Mouse (Mus musculus): ENCODE measurements around the gene Lrsam1. TPM values are rescaled to one million over a fixed set of nuclear protein-coding genes. Genes with fewer than 3 reads are reported as not detected.
A peak's percentile ranks its signal among the peaks of the same experiment; 100 is the strongest.

The Lrsam1 gene
- polyA plus RNA-seq, 2 experiments, result 9.4 to 18.0 TPM

DNA sequence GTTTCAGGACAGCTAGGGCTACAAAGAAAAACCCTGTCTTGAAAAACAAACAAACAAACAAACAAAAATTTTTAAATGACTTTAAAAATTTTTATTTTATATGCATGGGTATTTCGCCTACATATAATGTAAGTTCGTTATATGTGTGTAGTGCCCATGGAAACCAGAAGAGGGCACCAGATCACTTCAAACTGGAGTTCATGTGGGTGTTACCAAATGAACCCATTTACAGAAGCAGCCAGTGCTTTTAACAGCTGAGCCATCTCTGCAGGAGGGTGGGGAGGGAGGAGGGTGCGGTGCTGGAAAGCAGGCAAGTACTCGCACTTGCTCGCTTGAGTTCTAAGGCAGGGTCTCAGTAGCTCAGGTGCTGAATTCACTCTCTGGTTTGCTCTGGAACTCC, 22.0 kb downstream of the Lrsam1 start:
- WGBS, result 68% methylated on average over 5 of the region's 5 CpGs
- no peak for ATAC-seq (ENCODE audit: low FRiP score, low read depth)

DNA sequence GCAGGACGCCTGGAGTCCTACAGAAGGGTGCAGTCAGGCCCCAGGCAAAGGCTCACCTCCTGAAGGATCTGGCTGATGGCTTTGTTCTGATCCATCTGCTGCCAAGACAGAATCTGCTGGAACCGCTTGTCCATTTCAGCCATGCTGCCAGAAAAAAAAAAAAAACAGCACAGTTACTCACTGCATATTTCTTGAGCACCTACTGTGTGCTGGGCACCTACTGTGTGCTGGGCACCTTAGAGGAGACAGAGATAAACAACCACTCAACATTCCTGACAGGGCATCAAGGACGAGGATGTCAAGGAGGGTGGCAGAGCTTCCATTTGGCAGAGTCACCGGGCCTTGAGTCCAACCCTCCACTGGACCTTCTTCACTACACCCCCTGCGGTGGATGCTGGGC, 22.7 kb downstream of the Lrsam1 start:
- DNase-seq (ENCODE audit: low spot score) (no peak), ATAC-seq (ENCODE audit: low FRiP score, low read depth) (no peak)
- H3K4me1 ChIP-seq (ENCODE audit: control insufficient read depth, insufficient read depth, low read length), result no peaks in the 10 kb centered on the region
- H3K4me2 ChIP-seq (replicated peaks; ENCODE audit: low read depth, low read length, severe bottlenecking), result no peak overlapping the region
- no peak for TF ChIP-seq POLR2A (IDR thresholded peaks at IDR 0.05; ENCODE audit: borderline replicate concordance, extremely low read depth, insufficient read depth, insufficient read length)
- H3K27ac ChIP-seq (replicated peaks; ENCODE audit: low read depth, low read length), result no peak overlapping the region
- peaks cover 66% of the 10 kb centered on the region for H3K36me3 ChIP-seq (ENCODE audit: control insufficient read depth, insufficient read depth, low read length)
- no peaks in the 10 kb centered on the region for H3K9me3 ChIP-seq (ENCODE audit: control insufficient read depth, low read length)
- no peak overlapping the region for H3K9ac ChIP-seq (ENCODE audit: low read depth, low read length, severe bottlenecking)
- H3K27me3 ChIP-seq (ENCODE audit: control insufficient read depth, insufficient read depth, low read length), result no peaks in the 10 kb centered on the region
- H3K4me3 ChIP-seq (replicated peaks; ENCODE audit: low read length), result no peak overlapping the region
- 84% methylated on average over 5 of the region's 5 CpGs for WGBS

More for the DNA sequence above, 22.0 kb downstream of the Lrsam1 start:
- Histone ChIP-seq H3K27me3 (ENCODE audit: control insufficient read depth, insufficient read depth, low read length) (no peaks in the 10 kb centered on the region), H3K4me2 (replicated peaks; ENCODE audit: low read depth, low read length, severe bottlenecking) (no peak overlapping the region), H3K4me3 (replicated peaks; ENCODE audit: low read length) (no peak overlapping the region), H3K36me3 (ENCODE audit: control insufficient read depth, insufficient read depth, low read length) (peaks cover 69% of the 10 kb centered on the region), H3K9me3 (ENCODE audit: control insufficient read depth, low read length) (no peaks in the 10 kb centered on the region), H3K9ac (ENCODE audit: low read depth, low read length, severe bottlenecking) (no peak overlapping the region), H3K27ac (replicated peaks; ENCODE audit: low read depth, low read length) (no peak overlapping the region), H3K4me1 (ENCODE audit: control insufficient read depth, insufficient read depth, low read length) (no peaks in the 10 kb centered on the region)
- no peak for TF ChIP-seq POLR2A (IDR thresholded peaks at IDR 0.05; ENCODE audit: borderline replicate concordance, extremely low read depth, insufficient read depth, insufficient read length)
- DNase-seq (ENCODE audit: low spot score), result peak; percentile 38

DNA sequence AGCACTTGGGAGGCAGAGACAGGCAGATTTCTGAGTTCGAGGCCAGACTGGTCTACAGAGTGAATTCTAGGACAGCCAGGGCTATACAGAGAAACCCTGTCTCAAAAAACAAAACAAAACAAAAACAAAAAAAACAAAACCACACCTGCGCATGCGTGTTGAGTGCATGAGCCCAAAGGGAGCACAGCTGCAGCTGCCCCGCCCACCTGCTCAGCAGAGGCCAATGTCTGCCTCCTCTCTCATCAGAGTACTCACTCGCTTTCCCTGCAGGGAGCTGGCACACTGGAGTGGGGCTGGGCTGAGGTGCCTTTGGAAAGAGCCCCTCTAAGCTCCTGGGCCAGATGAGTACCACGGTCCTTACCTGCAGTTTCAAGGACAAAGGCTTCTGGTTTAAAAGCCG, 29.7 kb downstream of the Lrsam1 start:
- no peak overlapping the region for H3K9ac ChIP-seq (ENCODE audit: low read depth, low read length, severe bottlenecking)
- WGBS, result 80% methylated on average over 7 of the region's 7 CpGs
- peaks cover 52% of the 10 kb centered on the region for H3K36me3 ChIP-seq (ENCODE audit: control insufficient read depth, insufficient read depth, low read length)
- H3K27ac ChIP-seq (replicated peaks; ENCODE audit: low read depth, low read length), result no peak overlapping the region
- H3K4me2 ChIP-seq (replicated peaks; ENCODE audit: low read depth, low read length, severe bottlenecking), result no peak overlapping the region
- TF ChIP-seq POLR2A (IDR thresholded peaks at IDR 0.05; ENCODE audit: borderline replicate concordance, extremely low read depth, insufficient read depth, insufficient read length), result no peak
- no peak overlapping the region for H3K4me3 ChIP-seq (replicated peaks; ENCODE audit: low read length)
- ATAC-seq (ENCODE audit: low FRiP score, low read depth) (no peak), DNase-seq (ENCODE audit: low spot score) (no peak)
- H3K4me1 ChIP-seq (ENCODE audit: control insufficient read depth, insufficient read depth, low read length), result no peaks in the 10 kb centered on the region
- H3K27me3 ChIP-seq (ENCODE audit: control insufficient read depth, insufficient read depth, low read length), result no peaks in the 10 kb centered on the region
- H3K9me3 ChIP-seq (ENCODE audit: control insufficient read depth, low read length), result no peaks in the 10 kb centered on the region

DNA sequence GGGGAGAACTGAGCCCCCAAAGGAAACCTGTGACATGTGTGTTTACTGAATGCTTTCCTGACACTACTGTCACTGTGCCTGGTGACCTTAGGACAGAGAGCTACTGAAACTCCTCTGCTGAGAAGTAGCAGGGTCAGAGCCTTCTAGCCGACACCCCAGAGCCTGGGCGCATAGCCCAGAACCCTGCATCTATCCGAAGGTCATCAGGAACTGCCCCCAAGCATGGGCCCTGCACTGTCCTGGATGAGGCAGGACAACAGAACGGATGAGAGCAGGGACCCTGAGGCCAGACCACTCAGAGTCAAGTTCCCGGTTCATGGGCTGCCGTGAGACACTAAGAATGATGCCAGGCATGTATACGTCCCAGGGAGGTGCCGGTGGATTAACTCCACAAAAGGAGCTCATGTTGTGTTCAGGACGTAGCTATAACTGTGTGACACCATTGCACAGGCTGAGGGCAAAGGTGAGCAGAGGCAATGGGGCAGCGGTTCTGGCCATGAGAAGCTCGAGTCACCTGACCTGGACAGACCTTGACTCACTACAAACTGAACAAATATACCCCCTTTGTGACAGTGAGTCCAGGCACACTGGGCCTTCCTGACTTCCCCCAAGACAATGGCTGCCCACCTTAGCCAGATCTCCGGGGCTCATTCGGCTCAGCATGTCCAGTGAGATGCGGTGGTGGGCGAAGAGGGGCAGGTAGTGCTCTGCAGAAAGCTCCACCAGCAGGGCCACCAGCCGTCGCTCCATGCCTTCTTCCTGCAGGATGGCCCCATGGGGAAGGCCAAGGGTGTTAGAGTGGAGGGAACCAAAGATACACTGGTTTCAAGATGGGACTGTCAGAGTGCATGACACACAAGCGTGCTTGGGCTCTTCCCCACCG, 32.2 kb downstream of the Lrsam1 start:
- TF ChIP-seq POLR2A (IDR thresholded peaks at IDR 0.05; ENCODE audit: borderline replicate concordance, extremely low read depth, insufficient read depth, insufficient read length), result no peak
- Histone ChIP-seq H3K4me1 (ENCODE audit: control insufficient read depth, insufficient read depth, low read length) (no peaks in the 10 kb centered on the region), H3K27ac (replicated peaks; ENCODE audit: low read depth, low read length) (no peak overlapping the region), H3K4me2 (replicated peaks; ENCODE audit: low read depth, low read length, severe bottlenecking) (no peak overlapping the region), H3K36me3 (ENCODE audit: control insufficient read depth, insufficient read depth, low read length) (peaks cover 47% of the 10 kb centered on the region), H3K9me3 (ENCODE audit: control insufficient read depth, low read length) (no peaks in the 10 kb centered on the region), H3K27me3 (ENCODE audit: control insufficient read depth, insufficient read depth, low read length) (no peaks in the 10 kb centered on the region), H3K9ac (ENCODE audit: low read depth, low read length, severe bottlenecking) (no peak overlapping the region), H3K4me3 (replicated peaks; ENCODE audit: low read length) (no peak overlapping the region)
- WGBS, result 89% methylated on average over 19 of the region's 19 CpGs
- ATAC-seq (ENCODE audit: low FRiP score, low read depth), result no peak
- DNase-seq (ENCODE audit: low spot score), result no peak

DNA sequence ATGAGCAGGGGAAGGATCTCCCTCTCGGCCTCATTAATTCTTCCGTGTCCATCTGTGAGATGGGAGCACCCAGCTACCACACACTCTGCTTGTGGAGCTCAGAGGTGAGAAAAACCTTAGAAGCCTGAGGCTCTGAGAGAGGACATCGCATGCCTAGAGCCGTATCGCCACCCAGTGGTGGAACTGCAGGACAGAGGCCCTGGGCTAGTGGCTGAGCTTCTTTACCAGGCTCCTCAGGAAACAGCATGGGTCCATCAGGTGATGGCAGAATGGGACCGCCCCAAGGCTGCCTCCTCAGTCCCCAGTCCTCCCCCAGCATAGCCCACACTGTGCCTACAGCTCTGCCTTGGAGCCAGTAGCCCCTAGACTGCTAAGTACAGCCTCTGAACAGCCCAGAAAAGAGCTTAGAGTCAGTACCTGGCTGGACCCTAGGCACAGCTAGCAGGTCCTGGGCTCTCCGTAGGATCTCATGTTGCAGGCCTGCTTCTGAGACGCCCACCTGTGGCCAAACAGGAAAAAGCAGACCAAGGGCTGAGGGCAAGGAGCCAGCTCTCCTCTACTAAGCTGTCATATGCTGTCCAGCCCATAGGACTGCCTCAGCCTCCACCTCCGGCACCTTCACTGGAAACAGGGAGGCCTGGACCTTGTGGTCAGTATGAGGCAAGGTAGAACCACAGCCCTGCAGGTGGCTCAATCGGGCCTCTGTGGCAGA, 33.0 kb downstream of the Lrsam1 start:
- no peak overlapping the region for H3K27ac ChIP-seq (replicated peaks; ENCODE audit: low read depth, low read length)
- H3K9ac ChIP-seq (ENCODE audit: low read depth, low read length, severe bottlenecking), result no peak overlapping the region
- no peak overlapping the region for H3K4me3 ChIP-seq (replicated peaks; ENCODE audit: low read length)
- peaks cover 51% of the 10 kb centered on the region for H3K36me3 ChIP-seq (ENCODE audit: control insufficient read depth, insufficient read depth, low read length)
- peak; percentile 45; the same call in 1 of the 2 replicates for ATAC-seq (ENCODE audit: low FRiP score, low read depth)
- H3K9me3 ChIP-seq (ENCODE audit: control insufficient read depth, low read length), result no peaks in the 10 kb centered on the region
- no peaks in the 10 kb centered on the region for H3K27me3 ChIP-seq (ENCODE audit: control insufficient read depth, insufficient read depth, low read length)
- H3K4me2 ChIP-seq (replicated peaks; ENCODE audit: low read depth, low read length, severe bottlenecking), result no peak overlapping the region
- WGBS, result 27% methylated on average over 10 of the region's 10 CpGs
- TF ChIP-seq POLR2A (IDR thresholded peaks at IDR 0.05; ENCODE audit: borderline replicate concordance, extremely low read depth, insufficient read depth, insufficient read length), result no peak
- H3K4me1 ChIP-seq (ENCODE audit: control insufficient read depth, insufficient read depth, low read length), result no peaks in the 10 kb centered on the region
- DNase-seq (ENCODE audit: low spot score), result peak; percentile 70

Data from limb, embryonic 14.5 days (tissue).